Mouse (Mus musculus): ENCODE results near the gene Fam69b. TPM values are rescaled to one million over a fixed set of nuclear protein-coding genes. Genes with fewer than 3 reads are reported as not detected.

The Fam69b gene
- total RNA-seq, 2 experiments from 2014 or later = 22.0 to 22.2 TPM

GRCm38 (mm10) chr2:26597810-26598209 lies 30.4 kb upstream of the Fam69b start:
- DNase-seq = no peak

- DNase-seq = no peak
These were observed 29.8 kb upstream of the Fam69b start for GRCm38 (mm10) chr2:26598462-26598861.

GRCm38 (mm10) chr2:26599965-26600364 lies 28.3 kb upstream of the Fam69b start:
- DNase-seq = no peak

GRCm38 (mm10) chr2:26600664-26601063 lies 27.6 kb upstream of the Fam69b start:
- DNase-seq = no peak

- DNase-seq = no peak
These were observed 26.7 kb upstream of the Fam69b start for GRCm38 (mm10) chr2:26601595-26601994.

GRCm38 (mm10) chr2:26602631-26603030 lies 25.6 kb upstream of the Fam69b start:
- DNase-seq = no peak

GRCm38 (mm10) chr2:26603159-26603558 lies 25.1 kb upstream of the Fam69b start:
- DNase-seq = peak in 1 of 2 experiments; percentile 37

- DNase-seq = peak; percentile 86 to 89
These were observed 24.3 kb upstream of the Fam69b start, which contains the start of gene Agpat2 for GRCm38 (mm10) chr2:26603720-26604671. TSS of gene Agpat2 (minus strand) at chr2:26604417.

GRCm38 (mm10) chr2:26605331-26605730 lies 22.9 kb upstream of the Fam69b start:
- DNase-seq = no peak

- no peak for DNase-seq
These were observed 21.7 kb upstream of the Fam69b start for GRCm38 (mm10) chr2:26606579-26606978.

GRCm38 (mm10) chr2:26607056-26607910 lies 21.0 kb upstream of the Fam69b start:
- DNase-seq = peak; percentile 83 to 85

GRCm38 (mm10) chr2:26608781-26609180 lies 19.5 kb upstream of the Fam69b start:
- no peak for DNase-seq

- peak; percentile 72 to 89 for DNase-seq
These were observed 19.0 kb upstream of the Fam69b start for GRCm38 (mm10) chr2:26609261-26609661.

- DNase-seq = no peak
These were observed 17.7 kb upstream of the Fam69b start for GRCm38 (mm10) chr2:26610526-26610925.

GRCm38 (mm10) chr2:26611054-26611453 lies 17.2 kb upstream of the Fam69b start:
- DNase-seq = no peak

- DNase-seq = no peak
These were observed 16.4 kb upstream of the Fam69b start for GRCm38 (mm10) chr2:26611896-26612295.

GRCm38 (mm10) chr2:26614903-26615302 lies 13.4 kb upstream of the Fam69b start:
- DNase-seq = peak; percentile 61 to 77

- no peak for DNase-seq
These were observed 12.7 kb upstream of the Fam69b start for GRCm38 (mm10) chr2:26615459-26616124.

- DNase-seq = no peak
These were observed 10.9 kb upstream of the Fam69b start for GRCm38 (mm10) chr2:26617331-26617730.

- no peak for DNase-seq
These were observed 10.3 kb upstream of the Fam69b start for GRCm38 (mm10) chr2:26617928-26618327.

GRCm38 (mm10) chr2:26621246-26621645 lies 7.0 kb upstream of the Fam69b start:
- no peak for DNase-seq

GRCm38 (mm10) chr2:26622984-26623383 lies 5.3 kb upstream of the Fam69b start:
- DNase-seq = no peak
